Mouse (Mus musculus) urinary bladder, postnatal 14 days (tissue): ENCODE results near the gene Olfr1189.
"Not testable (repeated sequence)": the region's sequence is repeated elsewhere in the genome, so short reads cannot be mapped to it uniquely, and the experiment has no call there.

Experiments used
- DNase-seq: peaks from one replicate; pipeline ENCODE4 v3.0.0; 2021; ENCODE audit warnings: low spot score

Olfr1189 gene

DNA sequence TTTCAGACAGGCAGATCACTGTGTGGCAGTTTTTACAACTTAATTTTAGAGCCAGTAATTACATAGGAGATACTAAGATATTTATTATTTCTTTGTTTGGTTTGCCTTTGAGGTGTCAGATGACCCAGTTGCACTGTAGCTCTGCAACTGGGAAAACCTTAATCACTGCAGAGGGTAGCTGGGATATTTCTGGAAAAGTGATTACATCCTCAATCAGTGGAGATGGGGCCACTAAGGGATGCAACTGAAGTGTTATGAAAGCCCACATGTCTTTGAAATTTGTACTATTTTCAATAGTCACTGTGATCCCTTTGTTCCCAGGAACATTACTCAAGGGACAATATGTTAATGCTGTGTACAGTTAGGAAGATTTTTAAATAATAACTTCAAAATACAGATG lies at the start of gene Olfr1189:
Olfr1189 (plus strand) TSS at position 301 of the 400 bp plus-strand sequence.
- no peak for DNase-seq

DNA sequence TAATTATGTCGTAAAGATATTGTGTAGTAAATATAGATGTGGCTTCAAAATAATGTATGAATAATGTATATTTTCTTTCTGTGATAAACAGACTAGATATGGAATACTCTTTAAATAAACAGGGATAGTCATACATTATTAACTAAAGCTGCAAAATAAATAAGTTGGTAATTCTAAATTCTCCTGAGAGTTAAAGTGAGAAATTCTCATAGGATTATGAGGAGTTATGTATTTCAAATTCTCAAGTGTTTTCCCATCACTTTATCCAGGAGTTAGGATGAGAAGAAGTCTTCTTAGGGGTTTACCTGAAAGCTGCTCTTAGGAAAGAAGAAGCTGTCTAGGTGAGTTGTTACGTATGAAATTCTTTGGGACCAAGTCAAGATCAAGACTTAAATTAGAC lies 29.6 kb upstream of the Olfr1189 start, which contains the start of gene Olfr1188:
Olfr1188 (plus strand) TSS at position 301 of the 400 bp plus-strand sequence.
- DNase-seq = no peak

DNA sequence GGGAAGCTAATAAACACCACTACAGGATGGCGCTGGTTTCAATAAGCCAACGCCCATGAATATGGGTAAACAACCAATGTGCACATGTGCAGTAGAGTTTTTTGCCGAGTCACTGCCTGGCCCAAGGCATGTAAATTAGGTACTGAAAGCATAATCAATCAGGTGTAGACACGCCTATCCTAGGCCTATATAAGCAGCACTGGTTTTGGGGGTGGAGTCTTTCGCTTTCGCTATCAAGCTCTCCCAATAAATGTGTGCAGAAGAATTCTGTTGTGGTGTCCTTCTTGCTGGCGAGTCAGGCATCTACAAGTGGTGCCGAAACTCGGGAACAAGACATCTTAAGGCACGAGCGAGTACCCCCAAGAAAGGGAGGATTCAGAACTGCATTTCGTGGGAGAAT lies 13.6 kb upstream of the Olfr1189 start:
- not testable (repeated sequence) for DNase-seq

DNA sequence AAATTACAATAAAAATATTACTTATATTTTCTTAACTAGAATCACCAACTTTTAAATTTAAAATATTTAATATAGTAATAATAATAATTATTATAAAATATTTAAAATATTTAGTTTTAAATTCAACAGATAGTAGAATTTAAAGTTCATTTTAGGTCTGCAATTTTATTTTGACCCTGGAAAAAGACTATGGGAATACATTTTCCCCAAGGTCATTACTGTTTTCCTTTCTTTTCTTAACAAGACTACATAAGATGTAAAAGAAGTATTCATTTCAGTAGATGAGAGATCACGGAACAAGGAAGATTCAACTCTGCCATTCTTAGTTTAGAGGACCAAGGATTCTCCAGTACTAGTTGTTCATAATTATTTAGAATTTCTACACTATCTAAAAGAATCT lies 54.0 kb downstream of the Olfr1189 start, which contains the start of gene Olfr1191-ps1:
Olfr1191-ps1 (plus strand) TSS at position 301 of the 400 bp plus-strand sequence.
- not testable (repeated sequence) for DNase-seq
